Mouse (Mus musculus) intestine, embryonic 16.5 days (tissue): ENCODE results near the gene BC029722. TPM values are rescaled to one million over a fixed set of nuclear protein-coding genes. Genes with fewer than 3 reads are reported as not detected.
A peak's percentile ranks its signal among the peaks of the same experiment; 100 is the strongest.

ENCODE experiments used
- ATAC-seq: fragments of 200-750 bp; cut with Nextera tagmentation; 2 replicates; pipeline ENCODE4 v1.8.0; 2017; ENCODE audit warnings: moderate TSS enrichment, moderate library complexity
- H3K27ac ChIP-seq: fragments of 300-500 bp; sonication (generic); 2 replicates; pipeline ENCODE4 v1.5.1; 2014; ENCODE audit warnings: mild to moderate bottlenecking, low read length
- H3K27me3 ChIP-seq: fragments of 300-500 bp; sonication (generic); replicated peaks from 2 replicates; pipeline ENCODE4 v1.6.1; 2014; ENCODE audit warnings: low read length, control low read depth, mixed read lengths; ENCODE audit not compliant: control insufficient read depth, insufficient read depth
- H3K36me3 ChIP-seq: fragments of 300-500 bp; sonication (generic); 2 replicates; pipeline ENCODE4 v1.6.1; 2014; ENCODE audit warnings: low read length, control low read depth; ENCODE audit not compliant: control insufficient read depth, insufficient read depth
- H3K4me1 ChIP-seq: fragments of 300-500 bp; sonication (generic); 2 replicates; pipeline ENCODE4 v1.6.1; 2014; ENCODE audit warnings: low read length, control low read depth, mixed read lengths; ENCODE audit not compliant: control insufficient read depth, insufficient read depth
- H3K4me2 ChIP-seq: fragments of 300-500 bp; sonication (generic); 2 replicates; pipeline ENCODE4 v1.6.1; 2014; ENCODE audit warnings: low read depth, low read length, control low read depth
- H3K4me3 ChIP-seq: fragments of 300-500 bp; sonication (generic); 2 replicates; pipeline ENCODE4 v1.5.1; 2014; ENCODE audit warnings: mild to moderate bottlenecking, low read length
- H3K9ac ChIP-seq: fragments of 300-500 bp; sonication (generic); 2 replicates; pipeline ENCODE4 v1.6.1; 2014; ENCODE audit warnings: low read depth, low read length
- H3K9me3 ChIP-seq: fragments of 300-500 bp; sonication (generic); 2 replicates; pipeline ENCODE4 v1.6.1; 2016; ENCODE audit warnings: low read length, control low read depth; ENCODE audit not compliant: control insufficient read depth
- WGBS: fragments of 180-500 bp; shearing (Covaris S2); extraction: QIAGEN DNeasy Blood & Tissue Kit; methylation state at CpG from one replicate; pipeline ENCODE4 v1.1.7; 2014; 5-methylcytosine and 5-hydroxymethylcytosine counted together
- polyA plus RNA-seq: library from polyadenylated mRNA; unstranded; fragments of >200 nt; fragmentation: Nextera tagmentation; extraction: Ambion mirVana; gene quantifications from 2 replicates; pipeline ENCODE4 v1.2.1, GENCODE M21; 2015

The BC029722 gene
- polyA plus RNA-seq, 1 experiment from 2014 or later: 27.4 TPM

GRCm38 (mm10) chr2:155811821-155812396 is 7.3 kb downstream of the BC029722 start:
- Histone ChIP-seq H3K27ac (no peak overlapping the region), H3K4me1 (no peaks in the 10 kb centered on the region)
- no peak for ATAC-seq

GRCm38 (mm10) chr2:155809620-155810019 is 9.6 kb downstream of the BC029722 start:
- no peak overlapping the region for H3K4me2 ChIP-seq
- H3K9ac ChIP-seq: no peak overlapping the region
- H3K36me3 ChIP-seq: no peaks in the 10 kb centered on the region
- H3K4me1 ChIP-seq: peaks cover 6% of the 10 kb centered on the region
- H3K27ac ChIP-seq: no peak overlapping the region
- H3K9me3 ChIP-seq: no peaks in the 10 kb centered on the region
- WGBS: 68% methylated on average over 4 of the region's 4 CpGs
- no peak overlapping the region for H3K4me3 ChIP-seq
- no peak for ATAC-seq
- no peaks in the 10 kb centered on the region for H3K27me3 ChIP-seq

More at GRCm38 (mm10) chr2:155811821-155812396, 7.3 kb downstream of the BC029722 start:
- Histone ChIP-seq H3K9me3 (no peaks in the 10 kb centered on the region), H3K27me3 (no peaks in the 10 kb centered on the region), H3K9ac (no peak overlapping the region), H3K36me3 (no peaks in the 10 kb centered on the region), H3K4me2 (no peak overlapping the region), H3K4me3 (no peak overlapping the region)
- WGBS: 41% methylated on average over 16 of the region's 16 CpGs

- Histone ChIP-seq H3K36me3 (no peaks in the 10 kb centered on the region), H3K27ac (no peak overlapping the region), H3K9ac (no peak overlapping the region), H3K4me1 (peaks cover 6% of the 10 kb centered on the region), H3K9me3 (no peaks in the 10 kb centered on the region), H3K4me3 (no peak overlapping the region), H3K4me2 (no peak overlapping the region), H3K27me3 (no peaks in the 10 kb centered on the region)
- ATAC-seq: no peak
- 38% methylated on average over 4 of the region's 4 CpGs for WGBS
Observed at GRCm38 (mm10) chr2:155807408-155807807, 11.8 kb downstream of the BC029722 start.

GRCm38 (mm10) chr2:155806548-155806947 is 12.7 kb downstream of the BC029722 start:
- no peak for ATAC-seq
- H3K4me3 ChIP-seq: no peak overlapping the region
- peaks cover 6% of the 10 kb centered on the region for H3K4me1 ChIP-seq
- no peaks in the 10 kb centered on the region for H3K9me3 ChIP-seq
- no peak overlapping the region for H3K9ac ChIP-seq
- no peak overlapping the region for H3K4me2 ChIP-seq
- no peaks in the 10 kb centered on the region for H3K36me3 ChIP-seq
- 63% methylated on average over 5 of the region's 5 CpGs for WGBS
- H3K27ac ChIP-seq: no peak overlapping the region
- no peaks in the 10 kb centered on the region for H3K27me3 ChIP-seq

- H3K27me3 ChIP-seq: no peaks in the 10 kb centered on the region
- ATAC-seq: no peak
- 72% methylated on average over 6 of the region's 6 CpGs for WGBS
- H3K9me3 ChIP-seq: no peaks in the 10 kb centered on the region
- no peaks in the 10 kb centered on the region for H3K36me3 ChIP-seq
- no peak overlapping the region for H3K4me2 ChIP-seq
- H3K27ac ChIP-seq: no peak overlapping the region
- H3K9ac ChIP-seq: no peak overlapping the region
- peaks cover 6% of the 10 kb centered on the region for H3K4me1 ChIP-seq
- H3K4me3 ChIP-seq: no peak overlapping the region
Observed at GRCm38 (mm10) chr2:155805925-155806255, 13.3 kb downstream of the BC029722 start.

- no peak overlapping the region for H3K4me3 ChIP-seq
- 36% methylated on average over 6 of the region's 6 CpGs for WGBS
- no peaks in the 10 kb centered on the region for H3K36me3 ChIP-seq
- H3K9me3 ChIP-seq: no peaks in the 10 kb centered on the region
- ATAC-seq: peak; percentile 75
- no peak overlapping the region for H3K9ac ChIP-seq
- no peaks in the 10 kb centered on the region for H3K27me3 ChIP-seq
- no peak overlapping the region for H3K4me2 ChIP-seq
- H3K4me1 ChIP-seq: peaks cover 6% of the 10 kb centered on the region
- no peak overlapping the region for H3K27ac ChIP-seq
Observed at GRCm38 (mm10) chr2:155805231-155805924, 13.8 kb downstream of the BC029722 start.

- no peaks in the 10 kb centered on the region for H3K36me3 ChIP-seq
- H3K9me3 ChIP-seq: no peaks in the 10 kb centered on the region
- no peaks in the 10 kb centered on the region for H3K27me3 ChIP-seq
- 66% methylated on average over 5 of the region's 5 CpGs for WGBS
- no peak overlapping the region for H3K4me3 ChIP-seq
- no peak overlapping the region for H3K27ac ChIP-seq
- no peak overlapping the region for H3K4me2 ChIP-seq
- peaks cover 6% of the 10 kb centered on the region for H3K4me1 ChIP-seq
- H3K9ac ChIP-seq: no peak overlapping the region
- no peak for ATAC-seq
Observed at GRCm38 (mm10) chr2:155804053-155804452, 15.2 kb downstream of the BC029722 start.

- WGBS: 62% methylated on average over 3 of the region's 3 CpGs
- Histone ChIP-seq H3K27me3 (no peaks in the 10 kb centered on the region), H3K27ac (no peak overlapping the region), H3K4me1 (peaks cover 6% of the 10 kb centered on the region), H3K4me3 (no peak overlapping the region), H3K9ac (no peak overlapping the region), H3K36me3 (no peaks in the 10 kb centered on the region), H3K4me2 (no peak overlapping the region), H3K9me3 (no peaks in the 10 kb centered on the region)
- no peak for ATAC-seq
Observed at GRCm38 (mm10) chr2:155802761-155803160, 16.5 kb downstream of the BC029722 start.

- Histone ChIP-seq H3K4me3 (no peak overlapping the region), H3K27me3 (no peaks in the 10 kb centered on the region), H3K9ac (no peak overlapping the region), H3K9me3 (no peaks in the 10 kb centered on the region), H3K4me2 (no peak overlapping the region), H3K4me1 (no peaks in the 10 kb centered on the region), H3K36me3 (no peaks in the 10 kb centered on the region), H3K27ac (no peak overlapping the region)
- WGBS: 61% methylated on average over 3 of the region's 3 CpGs
- ATAC-seq: no peak
Observed at GRCm38 (mm10) chr2:155798613-155799012, 20.6 kb downstream of the BC029722 start.
